Mouse (Mus musculus): ENCODE results near the gene Maco1. TPM values are rescaled to one million over a fixed set of nuclear protein-coding genes. Genes with fewer than 3 reads are reported as not detected.
"Not testable (repeated sequence)": the region's sequence is repeated elsewhere in the genome, so short reads cannot be mapped to it uniquely, and the experiment has no call there.

The Maco1 gene
- polyA plus RNA-seq, 1 experiment, result 14.6 TPM

DNA sequence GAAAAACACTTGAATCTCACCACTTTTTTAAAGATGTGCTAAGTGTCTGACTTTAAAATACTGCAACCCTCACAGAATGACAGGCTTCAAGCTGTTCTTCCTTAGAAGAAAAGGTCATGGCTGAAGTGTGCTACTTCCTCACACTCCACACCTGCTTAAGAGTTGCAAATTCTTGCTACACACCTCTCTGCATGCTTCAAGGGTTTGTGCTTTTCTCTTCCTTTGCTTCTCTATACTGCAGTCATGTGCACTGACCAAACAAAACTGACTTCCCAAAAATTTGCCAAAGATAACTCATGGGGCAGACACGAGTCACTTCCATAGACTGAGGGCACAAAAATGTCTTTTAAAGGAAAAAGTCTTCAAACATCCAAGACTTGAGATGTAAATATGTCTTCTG, 14.9 kb downstream of the Maco1 start:
- Histone ChIP-seq H3K4me3 (ENCODE audit: insufficient read depth, poor library complexity, severe bottlenecking) (no peak overlapping the region), H3K79me2 (ENCODE audit: control insufficient read depth, insufficient read depth) (peaks cover 73% of the 10 kb centered on the region), H3K36me3 (ENCODE audit: control insufficient read depth, insufficient read depth) (no peaks in the 10 kb centered on the region), H3K27me3 (ENCODE audit: control insufficient read depth, insufficient read depth, insufficient read length) (no peaks in the 10 kb centered on the region), H3ac (ENCODE audit: control insufficient read depth, insufficient read length, low read depth) (no peak overlapping the region), H3K79me3 (ENCODE audit: low read depth) (peaks cover 26% of the 10 kb centered on the region)
- TF ChIP-seq MYOG (IDR thresholded peaks at IDR 0.05; ENCODE audit: control insufficient read depth, extremely low read depth, insufficient read length), result no peak
- no peak for TF ChIP-seq CEBPB (IDR thresholded peaks at IDR 0.05; ENCODE audit: low read depth)
- TF ChIP-seq MYOD1 (IDR thresholded peaks at IDR 0.05; ENCODE audit: control insufficient read depth, insufficient read length, low read depth), result no peak
- no peak for TF ChIP-seq CTCF (IDR thresholded peaks at IDR 0.05; ENCODE audit: control insufficient read depth, insufficient read depth, insufficient read length)
- TF ChIP-seq FOSL1 (IDR thresholded peaks at IDR 0.05; ENCODE audit: insufficient read depth, low read length, poor library complexity, severe bottlenecking), result no peak
- TF ChIP-seq USF1 (IDR thresholded peaks at IDR 0.05; ENCODE audit: low read depth), result no peak
- TF ChIP-seq MAX (IDR thresholded peaks at IDR 0.05), result no peak

DNA sequence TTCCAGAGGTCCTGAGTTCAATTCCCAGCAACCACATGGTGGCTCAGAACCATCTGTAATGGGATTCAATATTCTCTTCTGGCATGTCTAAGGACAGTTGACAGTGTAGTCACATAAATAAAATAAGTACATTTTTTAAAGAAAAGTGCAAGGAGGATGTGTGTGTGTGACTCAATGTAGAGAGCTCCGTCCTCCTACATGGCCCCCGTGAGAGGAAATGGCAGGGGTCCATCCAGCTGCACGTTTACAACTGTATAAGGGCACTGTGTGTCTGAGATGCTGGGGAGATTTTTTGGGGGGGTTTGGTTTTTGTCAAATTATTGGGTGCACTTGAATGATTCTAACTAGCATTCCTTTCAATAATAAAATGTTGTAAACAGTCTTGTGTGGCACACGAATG, 17.7 kb downstream of the Maco1 start:
- TF ChIP-seq FOSL1 (IDR thresholded peaks at IDR 0.05; ENCODE audit: insufficient read depth, low read length, poor library complexity, severe bottlenecking), result no peak
- TF ChIP-seq CTCF (IDR thresholded peaks at IDR 0.05; ENCODE audit: control insufficient read depth, insufficient read depth, insufficient read length), result no peak
- no peak for TF ChIP-seq MYOG (IDR thresholded peaks at IDR 0.05; ENCODE audit: control insufficient read depth, extremely low read depth, insufficient read length)
- no peak for TF ChIP-seq MAX (IDR thresholded peaks at IDR 0.05)
- no peak for TF ChIP-seq CEBPB (IDR thresholded peaks at IDR 0.05; ENCODE audit: low read depth)
- no peak for TF ChIP-seq MYOD1 (IDR thresholded peaks at IDR 0.05; ENCODE audit: control insufficient read depth, insufficient read length, low read depth)
- no peak for TF ChIP-seq USF1 (IDR thresholded peaks at IDR 0.05; ENCODE audit: low read depth)
- Histone ChIP-seq H3K36me3 (ENCODE audit: control insufficient read depth, insufficient read depth) (peaks cover 11% of the 10 kb centered on the region), H3K27me3 (ENCODE audit: control insufficient read depth, insufficient read depth, insufficient read length) (no peaks in the 10 kb centered on the region), H3K79me3 (ENCODE audit: low read depth) (peaks cover 20% of the 10 kb centered on the region), H3K79me2 (ENCODE audit: control insufficient read depth, insufficient read depth) (peaks cover 57% of the 10 kb centered on the region), H3K4me3 (ENCODE audit: insufficient read depth, poor library complexity, severe bottlenecking) (no peak overlapping the region), H3ac (ENCODE audit: control insufficient read depth, insufficient read length, low read depth) (no peak overlapping the region)

DNA sequence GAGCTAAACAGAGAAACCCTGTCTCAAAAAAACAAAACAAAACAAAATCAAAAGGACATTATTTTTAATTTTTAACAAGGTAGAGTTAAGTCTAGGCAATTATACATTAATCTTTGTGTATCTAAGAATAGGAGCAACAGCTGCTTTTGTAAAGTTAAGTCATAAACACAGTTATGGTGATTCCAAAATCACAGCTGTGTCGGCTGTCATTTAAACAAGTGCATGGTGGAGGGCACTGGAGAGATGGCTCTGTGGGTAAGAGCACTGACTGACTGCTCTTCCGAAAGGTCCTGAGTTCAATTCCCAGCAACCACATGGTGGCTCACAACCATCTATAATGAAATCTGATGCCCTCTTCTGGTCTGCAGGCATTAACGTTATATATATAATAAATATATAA, 21.2 kb downstream of the Maco1 start:
- H3K36me3 ChIP-seq (ENCODE audit: control insufficient read depth, insufficient read depth), result peaks cover 29% of the 10 kb centered on the region
- peaks cover 10% of the 10 kb centered on the region for H3K79me3 ChIP-seq (ENCODE audit: low read depth)
- TF ChIP-seq MYOD1 (IDR thresholded peaks at IDR 0.05; ENCODE audit: control insufficient read depth, insufficient read length, low read depth) (no peak), CEBPB (IDR thresholded peaks at IDR 0.05; ENCODE audit: low read depth) (no peak), MAX (IDR thresholded peaks at IDR 0.05) (no peak), CTCF (IDR thresholded peaks at IDR 0.05; ENCODE audit: control insufficient read depth, insufficient read depth, insufficient read length) (no peak), USF1 (IDR thresholded peaks at IDR 0.05; ENCODE audit: low read depth) (no peak), MYOG (IDR thresholded peaks at IDR 0.05; ENCODE audit: control insufficient read depth, extremely low read depth, insufficient read length) (no peak), FOSL1 (IDR thresholded peaks at IDR 0.05; ENCODE audit: insufficient read depth, low read length, poor library complexity, severe bottlenecking) (no peak)

DNA sequence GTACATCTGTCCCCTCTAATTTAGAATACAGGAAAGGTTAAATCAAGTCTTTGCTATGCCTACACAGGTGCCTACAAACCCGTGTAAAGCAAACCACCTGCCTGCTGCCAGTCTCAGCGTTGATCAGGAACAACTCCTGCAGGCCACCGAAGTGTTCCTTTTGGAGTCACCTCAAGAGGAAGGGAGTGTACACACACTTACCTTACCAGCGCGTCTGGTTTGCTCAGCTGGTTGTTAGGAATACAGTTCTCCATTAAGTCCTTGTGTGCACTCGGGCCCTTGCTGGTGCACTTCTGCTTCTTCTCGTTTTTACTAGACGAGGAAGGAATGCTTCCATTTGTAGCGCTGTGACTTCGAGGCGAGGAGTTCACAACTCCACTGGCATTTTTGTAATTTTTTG, 25.3 kb downstream of the Maco1 start:
- no peak for TF ChIP-seq CTCF (IDR thresholded peaks at IDR 0.05; ENCODE audit: control insufficient read depth, insufficient read depth, insufficient read length)
- no peak for TF ChIP-seq MYOD1 (IDR thresholded peaks at IDR 0.05; ENCODE audit: control insufficient read depth, insufficient read length, low read depth)
- TF ChIP-seq MYOG (IDR thresholded peaks at IDR 0.05; ENCODE audit: control insufficient read depth, extremely low read depth, insufficient read length), result no peak
- Histone ChIP-seq H3K36me3 (ENCODE audit: control insufficient read depth, insufficient read depth) (peaks cover 29% of the 10 kb centered on the region), H3K79me2 (ENCODE audit: control insufficient read depth, insufficient read depth) (peaks cover under 1% of the 10 kb centered on the region), H3ac (ENCODE audit: control insufficient read depth, insufficient read length, low read depth) (no peak overlapping the region), H3K4me3 (ENCODE audit: insufficient read depth, poor library complexity, severe bottlenecking) (no peak overlapping the region), H3K27me3 (ENCODE audit: control insufficient read depth, insufficient read depth, insufficient read length) (no peaks in the 10 kb centered on the region), H3K79me3 (ENCODE audit: low read depth) (no peaks in the 10 kb centered on the region)

More for the DNA sequence above, 21.2 kb downstream of the Maco1 start:
- H3K79me2 ChIP-seq (ENCODE audit: control insufficient read depth, insufficient read depth), result peaks cover 23% of the 10 kb centered on the region
- no peak overlapping the region for H3ac ChIP-seq (ENCODE audit: control insufficient read depth, insufficient read length, low read depth)
- H3K4me3 ChIP-seq (ENCODE audit: insufficient read depth, poor library complexity, severe bottlenecking), result no peak overlapping the region
- no peaks in the 10 kb centered on the region for H3K27me3 ChIP-seq (ENCODE audit: control insufficient read depth, insufficient read depth, insufficient read length)

DNA sequence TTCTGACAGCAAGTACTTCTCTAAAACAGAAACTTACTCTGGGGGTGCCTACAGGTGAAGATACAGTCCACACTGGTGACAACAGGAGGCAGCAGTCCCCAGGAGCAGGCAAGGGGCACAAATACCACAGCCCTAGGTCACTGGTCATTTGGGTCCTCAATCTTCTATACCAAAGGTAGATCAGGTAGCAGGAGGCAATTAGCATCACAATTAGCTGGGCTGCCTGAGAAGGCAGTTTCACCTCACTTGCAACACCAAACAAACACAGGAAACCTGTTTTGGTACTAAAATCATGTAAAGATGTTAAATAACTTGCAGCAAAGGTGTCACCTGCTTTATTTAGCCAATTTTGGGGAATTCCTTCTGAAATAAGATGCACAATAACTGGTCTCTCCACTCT, 26.8 kb downstream of the Maco1 start:
- TF ChIP-seq MYOG (IDR thresholded peaks at IDR 0.05; ENCODE audit: control insufficient read depth, extremely low read depth, insufficient read length), result no peak
- TF ChIP-seq USF1 (IDR thresholded peaks at IDR 0.05; ENCODE audit: low read depth), result no peak
- no peak for TF ChIP-seq MYOD1 (IDR thresholded peaks at IDR 0.05; ENCODE audit: control insufficient read depth, insufficient read length, low read depth)
- no peak for TF ChIP-seq FOSL1 (IDR thresholded peaks at IDR 0.05; ENCODE audit: insufficient read depth, low read length, poor library complexity, severe bottlenecking)
- TF ChIP-seq CTCF (IDR thresholded peaks at IDR 0.05; ENCODE audit: control insufficient read depth, insufficient read depth, insufficient read length), result no peak
- no peak for TF ChIP-seq CEBPB (IDR thresholded peaks at IDR 0.05; ENCODE audit: low read depth)
- TF ChIP-seq MAX (IDR thresholded peaks at IDR 0.05), result no peak
- no peaks in the 10 kb centered on the region for H3K79me2 ChIP-seq (ENCODE audit: control insufficient read depth, insufficient read depth)
- H3ac ChIP-seq (ENCODE audit: control insufficient read depth, insufficient read length, low read depth), result no peak overlapping the region
- H3K79me3 ChIP-seq (ENCODE audit: low read depth), result no peaks in the 10 kb centered on the region
- peaks cover 24% of the 10 kb centered on the region for H3K36me3 ChIP-seq (ENCODE audit: control insufficient read depth, insufficient read depth)
- H3K4me3 ChIP-seq (ENCODE audit: insufficient read depth, poor library complexity, severe bottlenecking), result no peak overlapping the region
- H3K27me3 ChIP-seq (ENCODE audit: control insufficient read depth, insufficient read depth, insufficient read length), result no peaks in the 10 kb centered on the region

DNA sequence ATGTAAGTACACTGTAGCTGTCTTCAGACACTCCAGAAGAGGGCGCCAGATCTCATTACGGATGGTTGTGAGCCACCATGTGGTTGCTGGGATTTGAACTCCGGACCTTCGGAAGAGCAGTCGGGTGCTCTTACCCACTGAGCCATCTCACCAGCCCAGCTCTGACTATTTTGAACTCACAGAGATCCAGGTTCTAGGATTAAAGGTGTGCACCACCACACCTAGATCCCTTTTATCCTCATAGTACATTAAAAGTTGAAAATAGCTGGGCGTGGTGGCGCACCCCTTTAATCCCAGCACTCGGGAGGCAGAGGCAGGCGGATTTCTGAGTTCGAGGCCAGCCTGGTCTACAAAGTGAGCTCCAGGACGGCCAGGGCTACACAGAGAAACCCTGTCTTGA, 27.3 kb downstream of the Maco1 start:
- peaks cover 21% of the 10 kb centered on the region for H3K36me3 ChIP-seq (ENCODE audit: control insufficient read depth, insufficient read depth)
- H3K79me3 ChIP-seq (ENCODE audit: low read depth); H3K79me2 ChIP-seq (ENCODE audit: control insufficient read depth, insufficient read depth); H3K4me3 ChIP-seq (ENCODE audit: insufficient read depth, poor library complexity, severe bottlenecking); H3K27me3 ChIP-seq (ENCODE audit: control insufficient read depth, insufficient read depth, insufficient read length); H3ac ChIP-seq (ENCODE audit: control insufficient read depth, insufficient read length, low read depth): not testable (repeated sequence)
